Mouse (Mus musculus): ENCODE data around the gene Itm2c. TPM values are rescaled to one million over a fixed set of nuclear protein-coding genes. Genes with fewer than 3 reads are reported as not detected.

Itm2c gene
- 0.38 and 0.57 TPM in 2 replicates for polyA plus RNA-seq (2012)

DNA sequence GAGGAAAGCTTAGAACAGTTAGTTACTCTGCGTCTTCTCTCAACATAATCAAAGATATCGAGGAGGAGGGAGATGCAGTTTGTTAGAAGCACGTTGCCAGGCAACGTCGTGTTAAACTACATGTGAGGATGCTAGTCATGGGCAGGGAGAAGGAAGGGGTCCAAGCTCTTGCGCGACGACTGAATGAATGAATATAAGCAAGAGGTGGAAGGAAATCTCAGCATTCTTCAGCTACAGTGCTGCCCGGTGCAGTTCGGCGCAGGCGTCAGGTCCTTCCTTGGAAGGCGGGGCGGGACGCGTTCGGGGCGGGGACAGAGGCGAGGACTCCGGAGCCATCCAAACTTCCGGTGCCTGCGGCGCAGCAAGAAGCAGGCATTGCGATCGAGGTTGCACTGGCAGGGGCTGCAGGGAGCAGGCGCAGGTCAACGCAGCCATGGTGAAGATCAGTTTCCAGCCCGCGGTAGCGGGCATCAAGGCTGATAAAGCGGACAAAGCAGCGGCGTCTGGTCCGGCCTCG is at the start of gene Itm2c:
TSS of gene Itm2c (plus strand) at position 51 of the 517 bp plus-strand sequence.
- peak within 1 kb of the TSS; percentile 72 for H3K4me3 ChIP-seq (replicated peaks)
- peaks cover 33% of the 10 kb centered on the region for H3K4me1 ChIP-seq (ENCODE audit: control insufficient read depth)
- peaks cover 4% of the 10 kb centered on the region; the same call in 1 of the 2 replicates for H3K9me3 ChIP-seq (ENCODE audit: control insufficient read depth, low read length)
- no peaks in the 10 kb centered on the region for H3K36me3 ChIP-seq (ENCODE audit: control insufficient read depth)
- no peaks in the 10 kb centered on the region for H3K27me3 ChIP-seq (ENCODE audit: control insufficient read depth)
- TF ChIP-seq GATA1 (IDR thresholded peaks at IDR 0.05; ENCODE audit: low read length), result no peak
- no peak for TF ChIP-seq TAL1 (IDR thresholded peaks at IDR 0.05; ENCODE audit: low read length)

DNA sequence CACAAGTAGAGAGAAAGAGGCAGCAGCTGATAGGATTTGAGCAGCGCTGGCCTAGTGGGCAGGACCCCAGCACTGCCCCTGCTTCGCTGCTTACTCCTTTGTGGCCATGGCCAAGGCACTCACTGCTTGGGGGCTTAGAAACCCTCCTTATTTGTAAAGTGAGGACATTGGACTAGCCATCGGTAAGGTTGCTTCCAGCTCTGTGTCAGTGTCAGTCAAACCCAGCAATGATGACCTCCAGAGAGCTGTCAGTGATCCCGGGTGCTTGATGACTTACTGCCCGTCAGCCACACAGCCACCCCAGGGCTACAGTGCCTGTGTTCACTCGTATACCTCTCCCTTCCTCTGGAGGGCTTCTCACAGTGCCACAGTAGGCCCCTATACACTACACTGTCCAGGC is 49.1 kb upstream of the Itm2c start:
- H3K36me3 ChIP-seq (ENCODE audit: control insufficient read depth), result peaks cover 92% of the 10 kb centered on the region
- TF ChIP-seq GATA1 (IDR thresholded peaks at IDR 0.05; ENCODE audit: low read length), result no peak
- no peak for TF ChIP-seq TAL1 (IDR thresholded peaks at IDR 0.05; ENCODE audit: low read length)

DNA sequence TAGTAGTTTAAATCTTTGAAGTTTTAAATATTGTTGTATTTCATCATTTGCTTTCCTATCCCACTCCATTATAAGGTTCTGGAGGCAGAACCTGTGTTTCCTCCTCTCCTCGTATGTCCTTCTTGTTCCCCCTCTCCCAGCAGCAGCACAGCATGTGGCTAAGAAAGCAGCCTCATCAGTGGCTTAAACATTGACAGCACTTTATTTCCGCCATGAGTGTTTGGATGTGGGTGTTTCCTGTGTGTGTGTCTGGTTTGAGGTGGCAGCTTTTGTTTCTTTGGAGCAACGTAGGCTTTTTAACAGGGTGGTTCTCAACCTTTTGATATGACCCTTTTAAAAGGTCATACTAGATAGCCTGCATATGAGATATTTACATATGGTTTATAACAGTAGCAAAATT is 48.6 kb upstream of the Itm2c start:
- Histone ChIP-seq H3K27me3 (ENCODE audit: control insufficient read depth) (no peaks in the 10 kb centered on the region), H3K4me1 (ENCODE audit: control insufficient read depth) (no peaks in the 10 kb centered on the region), H3K9me3 (ENCODE audit: control insufficient read depth, low read length) (no peaks in the 10 kb centered on the region), H3K36me3 (ENCODE audit: control insufficient read depth) (peaks cover 92% of the 10 kb centered on the region), H3K4me3 (replicated peaks) (no peak overlapping the region)
- no peak for TF ChIP-seq TAL1 (IDR thresholded peaks at IDR 0.05; ENCODE audit: low read length)
- TF ChIP-seq GATA1 (IDR thresholded peaks at IDR 0.05; ENCODE audit: low read length), result no peak

More for the DNA sequence above, 49.1 kb upstream of the Itm2c start:
- H3K4me3 ChIP-seq (replicated peaks), result no peak overlapping the region
- no peaks in the 10 kb centered on the region for H3K27me3 ChIP-seq (ENCODE audit: control insufficient read depth)
- no peaks in the 10 kb centered on the region for H3K9me3 ChIP-seq (ENCODE audit: control insufficient read depth, low read length)
- no peaks in the 10 kb centered on the region for H3K4me1 ChIP-seq (ENCODE audit: control insufficient read depth)

GRCm38 (mm10) chr1:85849016-85849415 is 45.1 kb upstream of the Itm2c start:
- Histone ChIP-seq H3K9me3 (ENCODE audit: control insufficient read depth, low read length) (no peaks in the 10 kb centered on the region), H3K4me1 (ENCODE audit: control insufficient read depth) (no peaks in the 10 kb centered on the region), H3K27me3 (ENCODE audit: control insufficient read depth) (no peaks in the 10 kb centered on the region), H3K36me3 (ENCODE audit: control insufficient read depth) (peaks cover 87% of the 10 kb centered on the region), H3K4me3 (replicated peaks) (no peak overlapping the region)
- TF ChIP-seq GATA1 (IDR thresholded peaks at IDR 0.05; ENCODE audit: low read length), result no peak
- TF ChIP-seq TAL1 (IDR thresholded peaks at IDR 0.05; ENCODE audit: low read length), result no peak

DNA sequence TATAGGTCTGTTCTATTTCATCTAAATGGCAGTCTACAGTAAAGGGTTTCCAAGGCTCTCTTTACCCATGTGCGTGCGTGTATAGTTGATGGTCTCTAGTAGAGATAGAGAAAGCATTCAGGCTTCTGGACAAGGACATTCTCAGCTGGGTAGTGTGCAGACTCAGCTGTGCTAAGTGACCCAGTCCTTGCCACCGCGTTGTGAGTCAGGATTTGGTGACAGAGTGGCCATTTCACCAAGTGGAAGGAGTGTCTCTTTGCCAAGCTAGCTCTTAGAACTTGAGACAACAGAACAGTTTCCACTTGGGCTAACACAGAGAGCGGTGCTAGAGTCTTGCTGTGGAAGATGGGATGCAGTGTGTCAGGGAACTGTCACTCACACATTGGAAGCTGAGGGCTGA is 43.2 kb upstream of the Itm2c start:
- H3K27me3 ChIP-seq (ENCODE audit: control insufficient read depth), result no peaks in the 10 kb centered on the region
- peaks cover 74% of the 10 kb centered on the region for H3K36me3 ChIP-seq (ENCODE audit: control insufficient read depth)
- H3K9me3 ChIP-seq (ENCODE audit: control insufficient read depth, low read length), result no peaks in the 10 kb centered on the region
- no peak overlapping the region for H3K4me3 ChIP-seq (replicated peaks)
- H3K4me1 ChIP-seq (ENCODE audit: control insufficient read depth), result no peaks in the 10 kb centered on the region
- TF ChIP-seq TAL1 (IDR thresholded peaks at IDR 0.05; ENCODE audit: low read length) (no peak), GATA1 (IDR thresholded peaks at IDR 0.05; ENCODE audit: low read length) (no peak)

- no peak for TF ChIP-seq TAL1 (IDR thresholded peaks at IDR 0.05; ENCODE audit: low read length)
- Histone ChIP-seq H3K4me1 (ENCODE audit: control insufficient read depth) (no peaks in the 10 kb centered on the region), H3K27me3 (ENCODE audit: control insufficient read depth) (no peaks in the 10 kb centered on the region), H3K4me3 (replicated peaks) (no peak overlapping the region), H3K9me3 (ENCODE audit: control insufficient read depth, low read length) (no peaks in the 10 kb centered on the region), H3K36me3 (ENCODE audit: control insufficient read depth) (peaks cover 53% of the 10 kb centered on the region)
Observed at GRCm38 (mm10) chr1:85852996-85853689, 40.9 kb upstream of the Itm2c start.

- Histone ChIP-seq H3K27me3 (ENCODE audit: control insufficient read depth) (no peaks in the 10 kb centered on the region), H3K9me3 (ENCODE audit: control insufficient read depth, low read length) (no peaks in the 10 kb centered on the region), H3K4me1 (ENCODE audit: control insufficient read depth) (no peaks in the 10 kb centered on the region), H3K36me3 (ENCODE audit: control insufficient read depth) (peaks cover 46% of the 10 kb centered on the region), H3K4me3 (replicated peaks) (no peak overlapping the region)
- no peak for TF ChIP-seq TAL1 (IDR thresholded peaks at IDR 0.05; ENCODE audit: low read length)
- TF ChIP-seq GATA1 (IDR thresholded peaks at IDR 0.05; ENCODE audit: low read length), result no peak
Observed at GRCm38 (mm10) chr1:85853865-85854264, 40.2 kb upstream of the Itm2c start.

GRCm38 (mm10) chr1:85854475-85854874 is 39.6 kb upstream of the Itm2c start:
- H3K27me3 ChIP-seq (ENCODE audit: control insufficient read depth), result no peaks in the 10 kb centered on the region
- no peak overlapping the region for H3K4me3 ChIP-seq (replicated peaks)
- no peak for TF ChIP-seq GATA1 (IDR thresholded peaks at IDR 0.05; ENCODE audit: low read length)
- TF ChIP-seq TAL1 (IDR thresholded peaks at IDR 0.05; ENCODE audit: low read length), result no peak
- H3K36me3 ChIP-seq (ENCODE audit: control insufficient read depth), result peaks cover 40% of the 10 kb centered on the region
- H3K9me3 ChIP-seq (ENCODE audit: control insufficient read depth, low read length), result no peaks in the 10 kb centered on the region
- H3K4me1 ChIP-seq (ENCODE audit: control insufficient read depth), result no peaks in the 10 kb centered on the region

DNA sequence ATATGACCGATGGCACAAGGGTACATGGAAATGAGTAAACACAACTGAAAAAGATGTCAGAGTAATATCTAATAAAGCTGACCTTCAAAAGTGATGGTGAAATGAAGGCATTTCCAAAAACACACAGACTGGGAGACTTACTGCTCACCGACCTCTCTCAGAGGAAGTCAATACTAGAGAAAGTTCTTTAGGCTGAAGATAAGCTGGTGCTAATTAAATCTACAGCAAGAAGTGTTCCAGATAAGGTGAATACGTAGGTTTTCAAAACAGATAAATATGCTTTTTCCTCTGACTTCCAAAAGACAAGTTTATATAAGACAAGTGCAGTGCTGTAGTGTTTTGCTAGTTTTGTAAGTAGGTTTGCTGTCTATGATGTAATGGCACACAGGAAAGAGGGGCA is 37.8 kb upstream of the Itm2c start:
- peaks cover 24% of the 10 kb centered on the region for H3K36me3 ChIP-seq (ENCODE audit: control insufficient read depth)
- H3K9me3 ChIP-seq (ENCODE audit: control insufficient read depth, low read length), result peaks cover under 1% of the 10 kb centered on the region
- H3K4me1 ChIP-seq (ENCODE audit: control insufficient read depth), result no peaks in the 10 kb centered on the region
- TF ChIP-seq GATA1 (IDR thresholded peaks at IDR 0.05; ENCODE audit: low read length), result no peak
- TF ChIP-seq TAL1 (IDR thresholded peaks at IDR 0.05; ENCODE audit: low read length), result no peak
- H3K27me3 ChIP-seq (ENCODE audit: control insufficient read depth), result no peaks in the 10 kb centered on the region
- H3K4me3 ChIP-seq (replicated peaks), result no peak overlapping the region
